Mouse (Mus musculus): Measurements from ENCODE around the gene Clstn2.

Gene Clstn2

GRCm38 (mm10) chr9:97950378-97951006 lies 82.5 kb downstream of the Clstn2 start:
- no peak for DNase-seq (ENCODE audit: low read depth, low spot score)

GRCm38 (mm10) chr9:97919326-97919725 lies 113.7 kb downstream of the Clstn2 start:
- no peak for DNase-seq (ENCODE audit: low read depth, low spot score)

- DNase-seq (ENCODE audit: low read depth, low spot score), result no peak
Measured at GRCm38 (mm10) chr9:97891415-97891814, 141.6 kb downstream of the Clstn2 start.

GRCm38 (mm10) chr9:97883336-97883735 lies 149.6 kb downstream of the Clstn2 start:
- no peak for DNase-seq (ENCODE audit: low read depth, low spot score)

DNA sequence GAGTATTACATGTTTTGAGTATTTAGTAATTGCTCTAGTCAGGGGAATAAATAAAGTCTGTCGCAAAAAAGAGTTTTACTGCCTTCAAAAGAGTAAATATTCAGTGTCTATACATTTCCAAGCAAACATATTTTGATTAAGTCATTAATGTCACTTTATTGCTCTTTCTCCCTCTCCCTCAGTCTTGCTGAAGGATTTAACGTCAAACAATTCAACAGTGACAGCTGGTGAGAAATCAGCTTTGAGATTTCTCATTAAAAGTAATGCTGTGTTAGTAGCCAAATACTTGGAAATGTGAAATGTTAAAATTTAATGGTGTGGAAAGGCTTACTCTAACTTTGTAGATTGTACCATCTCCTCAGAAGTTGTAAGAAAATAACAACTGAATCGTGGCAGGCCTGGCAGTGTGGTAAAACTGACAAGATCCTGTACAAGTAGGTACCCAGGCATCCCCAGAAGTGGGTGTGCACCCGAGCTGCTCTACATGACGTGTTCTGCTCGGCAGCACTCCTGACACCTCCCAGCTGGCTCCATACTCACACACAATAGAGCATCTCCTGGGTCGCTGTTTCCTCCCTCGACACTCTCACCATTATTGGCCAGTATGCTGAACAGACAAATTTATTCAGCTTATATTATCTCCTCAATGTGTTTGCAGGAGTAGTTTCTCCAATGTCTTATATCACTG lies 165.8 kb downstream of the Clstn2 start:
- no peak for DNase-seq (ENCODE audit: low read depth, low spot score)

DNA sequence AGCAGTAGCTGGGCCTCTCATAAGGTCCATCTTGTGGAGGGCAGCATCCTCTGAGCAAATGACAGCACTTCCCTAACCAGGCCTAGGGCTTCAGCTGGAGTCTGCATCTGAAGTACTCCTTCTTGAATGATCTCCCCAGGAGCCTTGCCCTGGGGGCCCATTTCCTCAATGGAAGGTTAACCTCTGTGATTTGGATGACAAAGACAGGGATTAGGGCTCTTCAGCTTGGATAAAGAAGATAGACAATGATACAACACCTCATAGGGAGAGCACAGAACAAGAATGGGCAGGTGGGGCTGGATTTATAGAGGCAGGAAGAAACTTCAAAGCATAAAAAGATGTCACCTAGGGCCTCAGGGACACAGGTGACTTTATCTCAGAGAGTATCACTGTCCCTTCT lies 180.1 kb downstream of the Clstn2 start:
- DNase-seq (ENCODE audit: low read depth, low spot score), result no peak

GRCm38 (mm10) chr9:97847873-97848838 lies 184.8 kb downstream of the Clstn2 start:
- no peak for DNase-seq (ENCODE audit: low read depth, low spot score)

GRCm38 (mm10) chr9:97842054-97842453 lies 190.9 kb downstream of the Clstn2 start:
- DNase-seq (ENCODE audit: low read depth, low spot score), result no peak

DNA sequence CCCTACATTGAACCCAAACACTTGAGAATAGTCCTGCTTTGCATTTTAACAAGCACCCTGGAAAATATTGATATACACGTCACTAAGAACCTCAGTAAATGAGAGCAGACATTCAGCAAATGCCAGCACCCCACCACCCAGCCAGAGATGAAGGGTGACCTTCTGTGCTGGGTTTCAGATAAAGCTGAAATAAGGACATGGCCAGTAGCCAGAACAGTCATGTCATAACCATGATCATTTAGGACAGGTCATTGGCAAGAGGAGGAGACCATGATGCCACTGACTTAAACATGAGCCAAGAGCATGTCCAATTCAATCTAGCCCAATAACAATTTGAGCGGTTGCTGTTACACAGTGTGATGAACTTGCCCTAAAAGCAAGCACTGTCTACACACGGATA lies 201.8 kb downstream of the Clstn2 start:
- no peak for DNase-seq (ENCODE audit: low read depth, low spot score)

DNA sequence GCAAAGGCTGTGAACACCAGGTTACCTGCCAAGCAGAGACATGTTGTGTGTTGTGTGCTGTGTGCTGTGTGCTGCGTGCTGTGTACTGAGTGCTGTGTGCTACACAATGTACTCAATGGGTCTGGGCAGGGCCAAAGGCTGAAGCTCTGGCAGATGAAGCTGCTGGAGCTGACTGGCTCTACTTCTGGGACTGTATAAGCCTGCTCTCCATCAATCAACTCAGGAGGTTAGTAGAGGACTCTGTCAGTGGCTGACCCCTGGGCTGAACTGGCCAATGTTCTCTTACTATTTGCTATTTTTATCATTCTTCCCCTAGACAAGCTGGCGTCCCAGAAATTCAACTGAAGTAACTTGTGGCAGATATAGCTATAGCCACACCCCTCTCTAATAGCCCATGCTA lies 203.1 kb downstream of the Clstn2 start:
- DNase-seq (ENCODE audit: low read depth, low spot score), result no peak

DNA sequence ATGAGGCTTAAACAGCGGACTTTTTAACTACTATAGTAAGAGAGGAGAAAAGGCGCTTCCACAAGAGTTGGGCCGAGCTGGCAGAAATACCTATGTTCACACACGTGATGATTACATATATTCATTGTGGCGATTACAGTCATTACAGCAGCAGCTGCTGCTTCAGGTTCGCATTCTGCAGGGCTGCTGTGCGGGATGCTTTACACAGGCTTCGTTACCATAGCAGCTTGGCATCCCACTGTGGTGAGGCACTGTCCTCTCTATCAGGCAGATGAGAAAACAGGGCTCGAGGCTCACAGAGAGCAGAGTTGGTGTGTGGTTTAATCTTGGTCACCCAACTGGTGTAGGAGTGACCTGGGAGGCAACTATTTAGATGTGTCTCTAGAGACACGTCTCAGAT lies 205.3 kb downstream of the Clstn2 start:
- DNase-seq (ENCODE audit: low read depth, low spot score), result no peak

DNA sequence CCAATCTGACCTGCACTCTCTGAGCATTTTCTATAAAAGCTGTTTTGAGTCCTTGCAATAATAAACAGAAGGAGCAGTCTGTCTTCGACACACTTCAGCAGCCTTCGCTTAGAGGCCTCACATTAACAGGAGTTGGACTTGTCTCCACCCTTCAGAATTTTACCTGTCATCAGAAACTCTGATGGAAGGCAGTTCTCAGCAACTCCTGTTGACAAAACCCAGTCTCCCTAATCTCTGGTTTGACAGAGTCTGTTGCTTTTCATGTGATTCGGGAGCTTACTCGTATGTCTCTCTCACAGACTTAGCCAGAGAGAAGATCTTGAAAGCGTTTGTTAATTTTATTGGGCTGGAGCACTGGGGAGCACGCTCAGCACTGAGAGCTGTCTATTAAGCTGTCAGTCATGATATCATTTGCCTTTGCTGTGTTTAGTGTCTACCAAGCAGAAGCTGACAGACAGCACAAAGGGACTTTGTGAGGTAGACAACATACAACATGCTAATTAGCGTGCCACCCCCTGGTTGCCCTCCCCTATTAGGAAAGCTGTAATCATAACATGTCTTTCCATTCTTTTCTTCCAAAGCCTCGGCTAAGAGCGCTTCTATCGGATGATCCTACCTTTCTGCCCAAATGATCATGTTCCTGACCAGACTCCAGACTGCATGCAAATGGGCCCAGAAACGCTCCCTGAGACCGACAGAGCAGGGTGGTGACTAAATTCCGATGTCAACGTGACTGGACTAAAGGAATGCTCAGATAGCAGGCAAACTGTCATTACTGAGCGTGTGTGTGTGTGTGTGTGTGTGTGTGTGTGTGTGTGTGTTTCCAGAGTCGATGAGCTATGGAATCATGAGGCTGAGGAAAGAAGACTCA lies 206.7 kb downstream of the Clstn2 start:
- no peak for DNase-seq (ENCODE audit: low read depth, low spot score)

GRCm38 (mm10) chr9:97817116-97817515 lies 215.9 kb downstream of the Clstn2 start:
- no peak for DNase-seq (ENCODE audit: low read depth, low spot score)

- no peak for DNase-seq (ENCODE audit: low read depth, low spot score)
Measured at GRCm38 (mm10) chr9:97816143-97816805, 216.7 kb downstream of the Clstn2 start.

GRCm38 (mm10) chr9:97813157-97813556 lies 219.8 kb downstream of the Clstn2 start:
- no peak for DNase-seq (ENCODE audit: low read depth, low spot score)

DNA sequence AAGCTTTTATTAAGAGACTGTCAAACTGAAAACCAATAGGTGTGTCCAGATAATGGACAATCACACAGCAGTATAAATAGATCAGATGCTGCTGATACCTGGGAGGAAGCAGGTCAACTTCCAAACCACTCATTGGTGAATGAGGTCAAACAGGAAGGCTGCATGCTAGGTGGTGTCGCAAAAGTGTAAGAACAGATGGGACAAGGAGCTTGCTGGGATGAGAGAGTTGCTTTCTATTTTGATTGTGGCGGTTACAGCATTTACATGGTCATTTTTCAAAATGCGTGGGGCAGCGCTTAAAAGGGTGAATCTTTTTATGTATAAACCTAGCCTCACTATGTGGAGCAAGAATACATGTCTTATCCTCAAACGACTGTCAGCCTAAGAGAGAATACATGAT lies 225.9 kb downstream of the Clstn2 start:
- DNase-seq (ENCODE audit: low read depth, low spot score), result no peak

- DNase-seq (ENCODE audit: low read depth, low spot score), result no peak
Measured at GRCm38 (mm10) chr9:97793661-97794060, 239.3 kb downstream of the Clstn2 start.

DNA sequence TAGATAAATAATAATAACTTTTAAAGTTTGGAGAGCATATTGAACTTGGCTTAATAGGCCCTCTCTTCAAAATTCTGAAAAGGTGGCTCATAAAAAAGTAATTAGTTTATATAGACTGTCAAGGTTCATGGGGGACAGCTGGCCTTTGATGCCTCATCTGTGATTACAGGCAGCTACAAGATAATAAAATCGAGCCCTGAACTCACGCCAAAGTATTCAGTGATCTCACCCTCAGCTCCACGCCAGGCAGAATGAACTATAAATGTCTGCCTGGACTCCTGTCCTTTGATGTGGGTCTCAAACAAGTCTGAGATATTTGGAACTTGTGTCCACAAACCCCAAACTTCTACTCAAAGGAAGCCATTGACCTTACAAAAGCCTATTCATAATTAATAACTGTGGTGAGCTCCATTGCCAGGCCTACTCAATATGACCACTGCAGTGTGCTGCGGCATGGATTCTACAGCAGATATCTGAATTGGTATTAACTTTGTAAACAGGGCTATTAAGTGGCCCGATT lies 244.8 kb downstream of the Clstn2 start:
- no peak for DNase-seq (ENCODE audit: low read depth, low spot score)

- no peak for DNase-seq (ENCODE audit: low read depth, low spot score)
Measured at GRCm38 (mm10) chr9:97780032-97780616, 252.9 kb downstream of the Clstn2 start.

DNA sequence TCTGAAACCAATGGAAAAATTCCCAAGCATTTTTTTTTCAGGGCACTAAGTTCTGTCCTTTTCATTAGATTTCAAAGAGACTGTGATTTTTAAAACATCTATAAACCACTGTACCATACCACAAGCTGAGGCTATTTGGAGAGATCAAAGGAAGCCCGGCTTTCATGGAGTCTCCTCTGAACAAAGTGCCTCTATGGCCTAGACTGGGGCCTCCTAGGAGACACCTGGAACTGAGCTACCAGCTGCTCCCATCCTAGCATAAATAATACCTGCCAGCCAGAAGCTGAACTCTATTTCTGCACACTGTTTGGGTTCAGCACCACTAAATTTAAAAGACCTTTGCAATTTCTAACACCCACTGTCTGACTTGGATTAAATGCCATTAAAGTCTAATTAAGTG lies 257.2 kb downstream of the Clstn2 start:
- no peak for DNase-seq (ENCODE audit: low read depth, low spot score)

All from retina, postnatal 7 days (tissue).